Mouse (Mus musculus) E14TG2a.4 (cell line): ENCODE results near the gene Prpf40a.

ENCODE experiments used
- CTCF ChIP-seq: conservative IDR thresholded peaks from 2 replicates; pipeline ENCODE4 v1.5.1; 2014; ENCODE audit warnings: low read length
- NANOG ChIP-seq: IDR thresholded peaks from 2 replicates; pipeline ENCODE4 v1.6.1; 2014; ENCODE audit warnings: borderline replicate concordance, low read length, mixed read lengths

- TF ChIP-seq CTCF = no peak
- TF ChIP-seq NANOG = no peak
Measured at GRCm38 (mm10) chr2:53178966-53179365, 12.1 kb downstream of the Prpf40a start.
